13 mouse cellular contexts compared by ENCODE assay signal in the genomic region with DNA sequence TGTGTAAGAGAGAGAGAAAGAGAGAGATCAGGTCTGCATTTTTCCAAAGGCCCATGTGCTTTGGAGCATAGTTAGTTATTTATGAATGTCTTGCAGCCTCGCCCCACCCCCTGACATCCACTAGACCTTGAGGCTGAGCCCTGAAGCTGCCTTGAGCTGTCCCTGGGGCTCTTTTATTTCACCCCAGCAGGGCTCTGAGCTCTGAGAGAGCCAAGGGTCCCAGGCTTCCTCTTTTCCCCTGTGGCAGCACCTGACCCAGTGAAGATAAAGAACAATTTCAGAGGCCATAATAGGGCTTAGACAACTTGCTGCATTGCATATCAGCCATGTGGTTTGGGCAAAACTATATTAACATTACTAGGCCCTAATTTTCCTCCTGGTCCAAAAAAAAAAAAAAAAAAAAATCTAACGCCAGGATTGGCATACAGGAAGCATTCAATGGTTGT.
DNase-seq lines count a peak whose midpoint lies in the region; ATAC-seq lines count a peak whose summit lies in the region.
"Had no signal": no experiment of that assay in that cellular context is flagged by ENCODE, and none has a peak within 500 bp of the region (broad histone marks: within the 10 kb centered on the region; RNA-seq: fewer than 3 reads in every experiment).

No protein-coding gene starts in this region.

- intact Hi-C loops in heart, postnatal 10 days (cut with DNase I): no loop called here

- H3K27me3 ChIP-seq in lung, embryonic 16.5 days (ENCODE audit: control insufficient read depth, insufficient read depth, low read depth, low read length): no peaks in the 10 kb centered on the region
- H3K27me3 ChIP-seq in limb, embryonic 12.5 days: no peaks in the 10 kb centered on the region
- H3K27me3 ChIP-seq: hindbrain, embryonic 15.5 days had no signal

- no peak for ATAC-seq in lung, embryonic 16.5 days (ENCODE audit: low read depth)
- no peak for ATAC-seq in limb, embryonic 12.5 days (ENCODE audit: insufficient number of reproducible peaks, insufficient read depth, low FRiP score, low TSS enrichment, low read depth)
- ATAC-seq: activated CD4-positive, CD25-positive, alpha-beta regulatory T cell, adult 4 months had no signal

- H3K9me3 ChIP-seq in lung, embryonic 16.5 days (ENCODE audit: control insufficient read depth, low read length): peaks cover 3% of the 10 kb centered on the region; the same call in 1 of the 2 replicates
- H3K9me3 ChIP-seq in limb, embryonic 12.5 days: no peaks in the 10 kb centered on the region
- H3K9me3 ChIP-seq: hindbrain, embryonic 15.5 days had no signal

- H3K9ac ChIP-seq in lung, embryonic 16.5 days (ENCODE audit: low read length): no peak overlapping the region
- no peak overlapping the region for H3K9ac ChIP-seq in limb, embryonic 12.5 days (replicated peaks)
- H3K9ac ChIP-seq: hindbrain, embryonic 15.5 days had no signal

- peak overlapping the region; percentile 68 for H3K27ac ChIP-seq in lung, embryonic 16.5 days (ENCODE audit: low read length)
- H3K27ac ChIP-seq in limb, embryonic 12.5 days: peak overlapping the region; percentile 73
- H3K27ac ChIP-seq: left cerebral cortex, adult 2 months had no signal

- H3K36me3 ChIP-seq in lung, embryonic 16.5 days (ENCODE audit: control insufficient read depth, insufficient read depth, low read length): peaks cover 13% of the 10 kb centered on the region
- peaks cover 72% of the 10 kb centered on the region for H3K36me3 ChIP-seq in limb, embryonic 12.5 days
- H3K36me3 ChIP-seq: hindbrain, embryonic 15.5 days had no signal

- 67% methylated on average over 2 of the region's 2 CpGs for WGBS in lung, embryonic 16.5 days
- WGBS in limb, embryonic 12.5 days: 79% methylated on average over 2 of the region's 2 CpGs

- DNase-seq in lung, postnatal 14 days: no peak
- peak; percentile 55 for DNase-seq in adrenal gland, postnatal 25 days
- DNase-seq in kidney, adult 11 months: peak; percentile 72
- no peak for DNase-seq in layer of hippocampus, adult 11-12 months (ENCODE audit: low spot score)
- no peak for DNase-seq in layer of hippocampus, postnatal 36 days
- no peak for DNase-seq in heart, postnatal 10 days
- DNase-seq: cerebellum, adult 8-10 months; gastrocnemius, postnatal 25 days had no signal

- H3K4me2 ChIP-seq in lung, embryonic 16.5 days (ENCODE audit: low read depth, low read length): no peak overlapping the region
- no peak overlapping the region for H3K4me2 ChIP-seq in limb, embryonic 12.5 days
- H3K4me2 ChIP-seq: hindbrain, embryonic 15.5 days had no signal

- no peak overlapping the region for H3K4me3 ChIP-seq in lung, embryonic 16.5 days (ENCODE audit: low read length)
- no peak overlapping the region for H3K4me3 ChIP-seq in limb, embryonic 12.5 days (replicated peaks)
- H3K4me3 ChIP-seq: hindbrain, embryonic 15.5 days; left cerebral cortex, adult 2 months had no signal

- H3K4me1 ChIP-seq in lung, embryonic 16.5 days (replicated peaks; ENCODE audit: control insufficient read depth, insufficient read depth, low read length): peaks cover 55% of the 10 kb centered on the region
- H3K4me1 ChIP-seq in limb, embryonic 12.5 days (replicated peaks): peaks cover 74% of the 10 kb centered on the region

Comparison
In these comparisons a context has a peak if more than half of its experiments do, and no peak if none do; other contexts are left out.
1. DNase-seq: peak in adrenal gland, postnatal 25 days (single experiment) and kidney, adult 11 months (single experiment); none in lung, postnatal 14 days (single experiment), layer of hippocampus, adult 11-12 months (single experiment), layer of hippocampus, postnatal 36 days (0 of 2) and heart, postnatal 10 days (0 of 2).